8 mouse cellular contexts compared by ENCODE assay signal in genomic region chr3:95110911-95111726, GRCm38 (mm10). TPM values are rescaled to one million over a fixed set of nuclear protein-coding genes. Genes with fewer than 3 reads are reported as not detected.
DNase-seq lines count a peak whose midpoint lies in the region; ATAC-seq and TF ChIP-seq lines count a peak whose summit lies in the region.

Gene Vps72 (plus strand): TSS chr3:95111022.

- no peaks in the 10 kb centered on the region for H3K27me3 ChIP-seq in hindbrain, postnatal 0 days (ENCODE audit: insufficient read depth, low read length)

- no peaks in the 10 kb centered on the region for H3K9me3 ChIP-seq in hindbrain, postnatal 0 days (ENCODE audit: low read length)

- H3K4me3 ChIP-seq in gastrocnemius, adult 2 months: peak within 1 kb of the TSS; percentile 95
- H3K4me3 ChIP-seq in hindbrain, postnatal 0 days (ENCODE audit: low read length): peak within 1 kb of the TSS; percentile 89
- peak within 1 kb of the TSS; percentile 63 for H3K4me3 ChIP-seq in left cerebral cortex, adult 2 months

- intact Hi-C loops in gastrocnemius, adult 2 months (cut with DNase I): no loop called here
- intact Hi-C loops in left cerebral cortex, adult 2 months (cut with DNase I): no loop called here

- DNase-seq in ZHBTc4 (ENCODE audit: low read depth, low spot score): peak; percentile 97
- peak; percentile 93 for DNase-seq in gastrocnemius, adult 2 months
- peak; percentile 96 for DNase-seq in hindbrain, postnatal 0 days (ENCODE audit: low spot score)
- peak; percentile 90 for DNase-seq in left cerebral cortex, adult 2 months (ENCODE audit: extremely low spot score in 1 of 2, low spot score in 2 of 2)
- DNase-seq in right cerebral cortex, adult 2 months (ENCODE audit: low spot score in 2 of 2): peak; percentile 94
- DNase-seq in urinary bladder, postnatal 14 days (ENCODE audit: low spot score): peak; percentile 90

- H3K36me3 ChIP-seq in hindbrain, postnatal 0 days (ENCODE audit: insufficient read depth, low read length): peaks cover 5% of the 10 kb centered on the region; the same call in 1 of the 2 replicates

- whole genome bisulfite sequencing in hindbrain, postnatal 0 days: under 1% methylated on average over 54 of the region's 54 CpGs

- peaks cover 6% of the 10 kb centered on the region; the same call in 1 of the 2 replicates for H3K4me1 ChIP-seq in hindbrain, postnatal 0 days (ENCODE audit: insufficient read depth, low read length)

- H3K9ac ChIP-seq in hindbrain, postnatal 0 days (replicated peaks; ENCODE audit: low read length): peak within 1 kb of the TSS; percentile 72

- H3K27ac ChIP-seq in gastrocnemius, adult 2 months: peak within 1 kb of the TSS; percentile 97
- H3K27ac ChIP-seq in hindbrain, postnatal 0 days: peak within 1 kb of the TSS; percentile 90
- H3K27ac ChIP-seq in left cerebral cortex, adult 2 months: peak within 1 kb of the TSS; percentile 92

- peak; percentile 88 for ATAC-seq in common myeloid progenitor, adult 5-6 weeks (replicated peaks; ENCODE audit: low read depth, poor library complexity, severe bottlenecking)
- ATAC-seq in hindbrain, postnatal 0 days: peak; percentile 74
- peak; percentile 90 for ATAC-seq in megakaryocyte, adult 5-6 weeks (ENCODE audit: poor library complexity, severe bottlenecking)

- H3K4me2 ChIP-seq in hindbrain, postnatal 0 days (ENCODE audit: low read depth, low read length): peak within 1 kb of the TSS; percentile 58

- no peak for TF ChIP-seq CTCF in gastrocnemius, adult 2 months (IDR thresholded peaks at IDR 0.05)
- TF ChIP-seq CTCF in hindbrain, postnatal 0 days (IDR thresholded peaks at IDR 0.05; ENCODE audit: low read depth): no peak
- TF ChIP-seq CTCF in left cerebral cortex, adult 2 months (IDR thresholded peaks at IDR 0.05): no peak

RNA-seq across cellular contexts. Expression of gene Vps72, which starts in this region (rescaled TPM):
- total RNA-seq in common myeloid progenitor, adult 5-6 weeks (2017): 82.0 and 161 TPM in 2 replicates
- total RNA-seq in gastrocnemius, adult 2 months (2021): 10 to 100 TPM; 48.9 to 73.2 TPM
- 52.7 and 53.6 TPM in 2 replicates for total RNA-seq in hindbrain, postnatal 0 days (2014; rRNA removed)
- polyA plus RNA-seq in hindbrain, postnatal 0 days (2015; fragmentation: Nextera tagmentation; extraction: Ambion mirVana): 121 and 123 TPM in 2 replicates
- total RNA-seq in left cerebral cortex, adult 2 months (2021): 10 to 100 TPM; 42.1 to 43.1 TPM
- 33.6 and 37.3 TPM in 2 replicates for total RNA-seq in megakaryocyte, adult 5-6 weeks (2015)
- 74.0 and 77.3 TPM in 2 replicates for total RNA-seq in megakaryocyte, adult 5-6 weeks (2017)

Comparison
In these comparisons a context has a peak if more than half of its experiments do, and no peak if none do; other contexts are left out.
1. Peak in every context shown above with its lines: DNase-seq, ATAC-seq, H3K4me3 ChIP-seq and H3K27ac ChIP-seq.